Mouse (Mus musculus) myocyte (in vitro differentiated cells): ENCODE measurements around the gene Usp7.

ENCODE experiments used
- CEBPB ChIP-seq: IDR thresholded peaks from 2 replicates; pipeline ENCODE4 v1.6.1; 2011; ENCODE audit warnings: mild to moderate bottlenecking, moderate library complexity; ENCODE audit not compliant: poor library complexity, insufficient read depth, severe bottlenecking
- E2F4 ChIP-seq: IDR thresholded peaks from one replicate; pipeline ENCODE4 v1.6.1; 2011; ENCODE audit warnings: mild to moderate bottlenecking, control low read depth, moderate library complexity; ENCODE audit not compliant: insufficient read depth
- MYOD1 ChIP-seq, 3 experiments: IDR thresholded peaks; one replicate each; pipeline ENCODE4 v1.6.1; 2011; ENCODE audit warnings: control low read depth in 2 of 3, low read depth in 2 of 3, mild to moderate bottlenecking in 2 of 3, moderate library complexity in 1 of 3; ENCODE audit not compliant: insufficient read length in 2 of 3, control insufficient read depth in 1 of 3
- POLR2A ChIP-seq: IDR thresholded peaks from one replicate; pipeline ENCODE4 v1.6.1; 2011; ENCODE audit warnings: low read depth, mild to moderate bottlenecking, control low read depth, moderate library complexity; ENCODE audit not compliant: insufficient read length
- TCF12 ChIP-seq: IDR thresholded peaks from one replicate; pipeline ENCODE4 v1.6.1; 2011; ENCODE audit warnings: mild to moderate bottlenecking, control low read depth; ENCODE audit not compliant: poor library complexity, insufficient read depth, severe bottlenecking

- TF ChIP-seq CEBPB (no peak), MYOD1 (IDR thresholded peaks at IDR 0.05; ENCODE audit: control insufficient read depth in 1 of 3, insufficient read length in 2 of 3, low read depth in 2 of 3) (no peak), TCF12 (no peak), POLR2A (no peak), E2F4 (no peak)
These were observed 100.9 kb downstream of the Usp7 start for GRCm38 (mm10) chr16:8691206-8691605.
